Mouse (Mus musculus): ENCODE results near the gene Ptpn11.

GRCm38 (mm10) chr5:121118345-121118744, 72.9 kb downstream of the Ptpn11 start:
- TF ChIP-seq CTCF (IDR thresholded peaks at IDR 0.05; ENCODE audit: control insufficient read depth, insufficient read depth, insufficient read length) (no peak), USF1 (IDR thresholded peaks at IDR 0.05; ENCODE audit: low read depth) (no peak), MAX (IDR thresholded peaks at IDR 0.05) (no peak), MYOD1 (IDR thresholded peaks at IDR 0.05; ENCODE audit: control insufficient read depth, insufficient read length, low read depth) (no peak), FOSL1 (IDR thresholded peaks at IDR 0.05; ENCODE audit: insufficient read depth, low read length, poor library complexity, severe bottlenecking) (no peak), MYOG (IDR thresholded peaks at IDR 0.05; ENCODE audit: control insufficient read depth, extremely low read depth, insufficient read length) (no peak), CEBPB (IDR thresholded peaks at IDR 0.05; ENCODE audit: low read depth) (no peak)
